Mouse (Mus musculus) liver, embryonic 12.5 days (tissue): ENCODE data around the gene Eif3g. TPM values are rescaled to one million over a fixed set of nuclear protein-coding genes. Genes with fewer than 3 reads are reported as not detected.
A peak's percentile ranks its signal among the peaks of the same experiment; 100 is the strongest.

Experiments
- ATAC-seq: fragments of 200-750 bp; cut with Nextera tagmentation; 2 replicates; pipeline ENCODE4 v1.8.0; 2017; ENCODE audit warnings: moderate number of reproducible peaks, mild to moderate bottlenecking, moderate library complexity
- H3K27ac ChIP-seq: fragments of 300-500 bp; sonication (generic); 2 replicates; pipeline ENCODE4 v1.5.1; 2016; ENCODE audit warnings: mild to moderate bottlenecking
- H3K27me3 ChIP-seq: fragments of 300-500 bp; sonication (generic); replicated peaks from 2 replicates; pipeline ENCODE4 v1.6.1; 2016; ENCODE audit warnings: mild to moderate bottlenecking, moderate library complexity
- H3K36me3 ChIP-seq: fragments of 300-500 bp; sonication (generic); 2 replicates; pipeline ENCODE4 v1.6.1; 2016; ENCODE audit warnings: mild to moderate bottlenecking, moderate library complexity
- H3K4me1 ChIP-seq: fragments of 300-500 bp; sonication (generic); 2 replicates; pipeline ENCODE4 v1.6.1; 2016
- H3K4me2 ChIP-seq: fragments of 300-500 bp; sonication (generic); 2 replicates; pipeline ENCODE4 v1.6.1; 2016; ENCODE audit warnings: mild to moderate bottlenecking, moderate library complexity
- H3K4me3 ChIP-seq: fragments of 300-500 bp; sonication (generic); 2 replicates; pipeline ENCODE4 v1.5.1; 2016; ENCODE audit warnings: mild to moderate bottlenecking, moderate library complexity
- H3K9ac ChIP-seq: fragments of 300-500 bp; sonication (generic); 2 replicates; pipeline ENCODE4 v1.6.1; 2016; ENCODE audit warnings: mild to moderate bottlenecking, moderate library complexity
- H3K9me3 ChIP-seq: fragments of 300-500 bp; sonication (generic); replicated peaks from 2 replicates; pipeline ENCODE4 v1.6.1; 2016; ENCODE audit warnings: mild to moderate bottlenecking, moderate library complexity
- WGBS: fragments of 180-500 bp; shearing (Covaris S2); methylation state at CpG from one replicate; pipeline ENCODE4 v1.1.7; 2016; ENCODE audit not compliant: insufficient replicate concordance; 5-methylcytosine and 5-hydroxymethylcytosine counted together
- polyA plus RNA-seq: library from polyadenylated mRNA; unstranded; fragments of >200 nt; fragmentation: Nextera tagmentation; extraction: Ambion mirVana; gene quantifications from 2 replicates; pipeline ENCODE4 v1.2.1, GENCODE M21; 2016

Eif3g gene
- polyA plus RNA-seq, result 303 and 313 TPM in 2 replicates

GRCm38 (mm10) chr9:20898511-20899073, at the start of gene Eif3g:
Eif3g (minus strand) TSS chr9:20898623.
- WGBS, result 4% methylated on average over 34 of the region's 34 CpGs
- Histone ChIP-seq H3K27me3 (no peaks in the 10 kb centered on the region), H3K9ac (peak within 1 kb of the TSS; percentile 94), H3K27ac (peak within 1 kb of the TSS; percentile 82), H3K4me2 (peak within 1 kb of the TSS; percentile 88), H3K4me3 (peak within 1 kb of the TSS; percentile 89), H3K9me3 (no peaks in the 10 kb centered on the region), H3K36me3 (peaks cover 42% of the 10 kb centered on the region), H3K4me1 (peaks cover 65% of the 10 kb centered on the region)
- ATAC-seq, result peak; percentile 79

- Histone ChIP-seq H3K9me3 (no peaks in the 10 kb centered on the region), H3K4me2 (no peak overlapping the region), H3K4me3 (no peak overlapping the region), H3K27ac (peak overlapping the region; percentile 31; the same call in 1 of the 2 replicates), H3K4me1 (peaks cover 68% of the 10 kb centered on the region), H3K27me3 (no peaks in the 10 kb centered on the region), H3K9ac (no peak overlapping the region), H3K36me3 (peaks cover 94% of the 10 kb centered on the region)
- WGBS, result 65% methylated on average over 16 of the region's 16 CpGs
- ATAC-seq, result no peak
Observed at GRCm38 (mm10) chr9:20946066-20946880, 47.9 kb upstream of the Eif3g start.

GRCm38 (mm10) chr9:20944697-20945370, 46.4 kb upstream of the Eif3g start:
- H3K9me3 ChIP-seq, result no peaks in the 10 kb centered on the region
- no peak for ATAC-seq
- no peaks in the 10 kb centered on the region for H3K27me3 ChIP-seq
- H3K4me3 ChIP-seq, result no peak overlapping the region
- H3K27ac ChIP-seq, result no peak overlapping the region
- H3K9ac ChIP-seq, result no peak overlapping the region
- peaks cover 53% of the 10 kb centered on the region for H3K4me1 ChIP-seq
- H3K36me3 ChIP-seq, result peaks cover 98% of the 10 kb centered on the region
- H3K4me2 ChIP-seq, result no peak overlapping the region
- WGBS, result 76% methylated on average over 4 of the region's 4 CpGs

- peaks cover 44% of the 10 kb centered on the region for H3K4me1 ChIP-seq
- 63% methylated on average over 2 of the region's 2 CpGs for WGBS
- no peaks in the 10 kb centered on the region for H3K9me3 ChIP-seq
- peaks cover 98% of the 10 kb centered on the region for H3K36me3 ChIP-seq
- no peaks in the 10 kb centered on the region for H3K27me3 ChIP-seq
- H3K27ac ChIP-seq, result no peak overlapping the region
- no peak for ATAC-seq
- no peak overlapping the region for H3K4me3 ChIP-seq
- no peak overlapping the region for H3K9ac ChIP-seq
- no peak overlapping the region for H3K4me2 ChIP-seq
Observed at GRCm38 (mm10) chr9:20943911-20944310, 45.5 kb upstream of the Eif3g start.

GRCm38 (mm10) chr9:20943396-20943795, 45.0 kb upstream of the Eif3g start:
- 93% methylated on average over 7 of the region's 7 CpGs for WGBS
- ATAC-seq, result 0 out of 2 replicates have a peak, but pooled peaks have one; percentile 11
- H3K27me3 ChIP-seq, result no peaks in the 10 kb centered on the region
- H3K27ac ChIP-seq, result no peak overlapping the region
- H3K36me3 ChIP-seq, result peaks cover 98% of the 10 kb centered on the region
- H3K9ac ChIP-seq, result no peak overlapping the region
- H3K4me1 ChIP-seq, result peaks cover 39% of the 10 kb centered on the region
- no peaks in the 10 kb centered on the region for H3K9me3 ChIP-seq
- no peak overlapping the region for H3K4me3 ChIP-seq
- H3K4me2 ChIP-seq, result no peak overlapping the region

GRCm38 (mm10) chr9:20923258-20923657, 24.8 kb upstream of the Eif3g start:
- H3K27me3 ChIP-seq, result no peaks in the 10 kb centered on the region
- H3K4me2 ChIP-seq, result no peak overlapping the region
- no peak overlapping the region for H3K4me3 ChIP-seq
- 0 out of 2 replicates have a peak, but pooled peaks cover 3% of the 10 kb centered on the region for H3K4me1 ChIP-seq
- H3K36me3 ChIP-seq, result peaks cover 100% of the 10 kb centered on the region
- 85% methylated on average over 3 of the region's 3 CpGs for WGBS
- H3K9ac ChIP-seq, result no peak overlapping the region
- no peak overlapping the region for H3K27ac ChIP-seq
- no peak for ATAC-seq
- H3K9me3 ChIP-seq, result no peaks in the 10 kb centered on the region

- Histone ChIP-seq H3K27ac (no peak overlapping the region), H3K4me1 (no peaks in the 10 kb centered on the region), H3K9ac (no peak overlapping the region), H3K4me2 (no peak overlapping the region), H3K27me3 (no peaks in the 10 kb centered on the region), H3K36me3 (peaks cover 100% of the 10 kb centered on the region), H3K4me3 (no peak overlapping the region), H3K9me3 (no peaks in the 10 kb centered on the region)
- ATAC-seq, result peak; percentile 70
- WGBS, result 77% methylated on average over 4 of the region's 4 CpGs
Observed at GRCm38 (mm10) chr9:20916160-20916559, 17.7 kb upstream of the Eif3g start.

- Histone ChIP-seq H3K9ac (no peak overlapping the region), H3K36me3 (peaks cover 100% of the 10 kb centered on the region), H3K4me3 (no peak overlapping the region), H3K4me2 (no peak overlapping the region), H3K27ac (no peak overlapping the region), H3K9me3 (no peaks in the 10 kb centered on the region), H3K27me3 (no peaks in the 10 kb centered on the region), H3K4me1 (no peaks in the 10 kb centered on the region)
- no peak for ATAC-seq
- 88% methylated on average over 9 of the region's 9 CpGs for WGBS
Observed at GRCm38 (mm10) chr9:20909948-20910347, 11.5 kb upstream of the Eif3g start.

GRCm38 (mm10) chr9:20902174-20902491, 3.7 kb upstream of the Eif3g start:
- ATAC-seq, result peak; percentile 74
- Histone ChIP-seq H3K9me3 (no peaks in the 10 kb centered on the region), H3K9ac (peak overlapping the region; percentile 48; the same call in 1 of the 2 replicates), H3K27ac (peak overlapping the region; percentile 78), H3K4me2 (peak overlapping the region; percentile 57), H3K36me3 (peaks cover 42% of the 10 kb centered on the region), H3K4me3 (peak overlapping the region; percentile 11; the same call in 1 of the 2 replicates), H3K4me1 (peaks cover 33% of the 10 kb centered on the region), H3K27me3 (no peaks in the 10 kb centered on the region)
- 8% methylated on average over 6 of the region's 6 CpGs for WGBS

GRCm38 (mm10) chr9:20901466-20902173, 3.2 kb upstream of the Eif3g start:
- peaks cover 42% of the 10 kb centered on the region for H3K36me3 ChIP-seq
- H3K27ac ChIP-seq, result peak overlapping the region; percentile 78
- peak; percentile 71 for ATAC-seq
- peaks cover 38% of the 10 kb centered on the region for H3K4me1 ChIP-seq
- H3K4me3 ChIP-seq, result peak overlapping the region; percentile 11; the same call in 1 of the 2 replicates
- H3K4me2 ChIP-seq, result peak overlapping the region; percentile 57
- 6% methylated on average over 13 of the region's 13 CpGs for WGBS
- no peaks in the 10 kb centered on the region for H3K9me3 ChIP-seq
- no peaks in the 10 kb centered on the region for H3K27me3 ChIP-seq
- peak overlapping the region; percentile 48; the same call in 1 of the 2 replicates for H3K9ac ChIP-seq

- Histone ChIP-seq H3K27ac (peak overlapping the region; percentile 82), H3K9ac (peak overlapping the region; percentile 94), H3K4me1 (peaks cover 64% of the 10 kb centered on the region), H3K36me3 (peaks cover 47% of the 10 kb centered on the region), H3K27me3 (no peaks in the 10 kb centered on the region), H3K9me3 (no peaks in the 10 kb centered on the region), H3K4me2 (peak overlapping the region; percentile 88), H3K4me3 (peak overlapping the region; percentile 89)
- WGBS, result 2% methylated on average over 31 of the region's 39 CpGs
- peak; percentile 70 for ATAC-seq
Observed at GRCm38 (mm10) chr9:20897736-20898510, 500 bp downstream of the Eif3g start.
